Mouse (Mus musculus): ENCODE measurements around the gene Tbc1d5.

- TF ChIP-seq POLR2A (IDR thresholded peaks at IDR 0.05; ENCODE audit: low read depth, low read length) = no peak
- TF ChIP-seq CTCF (conservative IDR thresholded peaks at IDR 0.05; ENCODE audit: insufficient read depth, insufficient read length, low read depth, low read length) = no peak
These were observed 426.4 kb downstream of the Tbc1d5 start for GRCm38 (mm10) chr17:50752753-50753152.

Measured in kidney, adult 2 months (tissue).